Mouse (Mus musculus) lung, adult 2 months (tissue): ENCODE results near the gene Rreb1.

ENCODE experiments used
- CTCF ChIP-seq: fragments of 200-500 bp; IDR thresholded peaks from 2 replicates; pipeline ENCODE4 v1.5.1; 2011; ENCODE audit warnings: mild to moderate bottlenecking, low read length, control low read depth; ENCODE audit not compliant: insufficient read depth
- POLR2A ChIP-seq: fragments of 200-500 bp; IDR thresholded peaks from 2 replicates; pipeline ENCODE4 v1.6.1; 2011; ENCODE audit warnings: low read depth, mild to moderate bottlenecking, control low read depth, low read length, borderline replicate concordance; ENCODE audit errors: extremely low read depth

DNA sequence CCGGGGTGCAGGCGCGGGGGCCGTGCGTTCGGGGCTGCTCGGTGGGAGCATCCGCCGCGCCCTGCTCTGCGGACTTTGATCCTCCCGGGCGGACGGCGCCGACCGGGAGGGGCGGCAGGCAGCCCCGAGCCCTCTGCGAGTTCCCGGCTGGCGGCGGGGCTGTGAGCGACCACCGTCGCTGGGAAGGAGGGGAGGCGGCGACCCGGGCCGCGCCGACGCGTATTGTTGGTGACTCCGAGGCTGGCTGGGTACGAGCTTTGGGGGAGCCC is 48.7 kb downstream of the Rreb1 start:
- TF ChIP-seq CTCF (no peak), POLR2A (no peak)
